Mouse (Mus musculus): ENCODE measurements around the gene Rbms3. TPM values are rescaled to one million over a fixed set of nuclear protein-coding genes. Genes with fewer than 3 reads are reported as not detected.

The Rbms3 gene
- polyA plus RNA-seq, 1 experiment from 2014 or later: 18.9 TPM

GRCm38 (mm10) chr9:116535709-116536108, 1094.0 kb downstream of the Rbms3 start:
- Histone ChIP-seq H3K4me3 (no peak overlapping the region), H3K4me1 (no peaks in the 10 kb centered on the region), H3K27me3 (no peaks in the 10 kb centered on the region), H3K9me3 (no peaks in the 10 kb centered on the region), H3K27ac (replicated peaks) (no peak overlapping the region), H3K9ac (replicated peaks) (no peak overlapping the region), H3K36me3 (no peaks in the 10 kb centered on the region), H3K4me2 (replicated peaks) (no peak overlapping the region)
- no peak for ATAC-seq (replicated peaks)
- WGBS: 73% methylated on average over 3 of the region's 3 CpGs

GRCm38 (mm10) chr9:116533381-116533780, 1096.3 kb downstream of the Rbms3 start:
- Histone ChIP-seq H3K27ac (replicated peaks) (no peak overlapping the region), H3K27me3 (no peaks in the 10 kb centered on the region), H3K4me3 (no peak overlapping the region), H3K9ac (replicated peaks) (no peak overlapping the region), H3K36me3 (no peaks in the 10 kb centered on the region), H3K4me2 (replicated peaks) (no peak overlapping the region), H3K4me1 (no peaks in the 10 kb centered on the region), H3K9me3 (no peaks in the 10 kb centered on the region)
- no peak for ATAC-seq (replicated peaks)
- 77% methylated on average over 5 of the region's 5 CpGs for WGBS

- H3K27me3 ChIP-seq: no peaks in the 10 kb centered on the region
- no peak overlapping the region for H3K4me2 ChIP-seq (replicated peaks)
- H3K27ac ChIP-seq (replicated peaks): no peak overlapping the region
- 97% methylated on average over 4 of the region's 4 CpGs for WGBS
- H3K9ac ChIP-seq (replicated peaks): no peak overlapping the region
- H3K9me3 ChIP-seq: no peaks in the 10 kb centered on the region
- no peaks in the 10 kb centered on the region for H3K4me1 ChIP-seq
- no peak overlapping the region for H3K4me3 ChIP-seq
- no peak for ATAC-seq (replicated peaks)
- H3K36me3 ChIP-seq: no peaks in the 10 kb centered on the region
Measured at GRCm38 (mm10) chr9:116531121-116531520, 1098.6 kb downstream of the Rbms3 start.

- no peak overlapping the region for H3K4me3 ChIP-seq
- H3K4me1 ChIP-seq: no peaks in the 10 kb centered on the region
- H3K9me3 ChIP-seq: no peaks in the 10 kb centered on the region
- H3K27me3 ChIP-seq: no peaks in the 10 kb centered on the region
- H3K4me2 ChIP-seq (replicated peaks): no peak overlapping the region
- no peak overlapping the region for H3K27ac ChIP-seq (replicated peaks)
- H3K36me3 ChIP-seq: no peaks in the 10 kb centered on the region
- 61% methylated on average over 5 of the region's 5 CpGs for WGBS
- no peak overlapping the region for H3K9ac ChIP-seq (replicated peaks)
- ATAC-seq (replicated peaks): no peak; the same call in 1 of the 2 replicates
Measured at GRCm38 (mm10) chr9:116524386-116524785, 1105.3 kb downstream of the Rbms3 start.

All from forebrain, embryonic 15.5 days (tissue).